Mouse (Mus musculus) lung, postnatal 10 days (tissue): Measurements from ENCODE around the gene Mstn.
A peak's percentile ranks its signal among the peaks of the same experiment; 100 is the strongest.

Experiments
- DNase-seq: peaks from one replicate; pipeline ENCODE4 v3.0.0; 2021

Mstn gene

DNA sequence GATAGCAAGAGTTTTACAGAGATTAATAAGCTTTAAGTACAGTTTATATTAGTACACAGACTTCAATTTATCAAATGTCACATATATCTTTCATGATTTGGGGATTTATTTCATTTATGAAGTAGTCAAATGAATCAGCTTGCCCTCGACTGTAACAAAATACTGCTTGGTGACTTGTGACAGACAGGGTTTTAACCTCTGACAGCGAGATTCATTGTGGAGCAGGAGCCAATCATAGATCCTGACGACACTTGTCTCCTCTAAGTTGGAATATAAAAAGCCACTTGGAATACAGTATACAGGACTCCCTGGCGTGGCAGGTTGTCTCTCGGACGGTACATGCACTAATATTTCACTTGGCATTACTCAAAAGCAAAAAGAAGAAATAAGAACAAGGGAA, at the start of gene Mstn:
Gene Mstn (plus strand): TSS at position 301 of the 400 bp plus-strand sequence.
- no peak for DNase-seq

DNA sequence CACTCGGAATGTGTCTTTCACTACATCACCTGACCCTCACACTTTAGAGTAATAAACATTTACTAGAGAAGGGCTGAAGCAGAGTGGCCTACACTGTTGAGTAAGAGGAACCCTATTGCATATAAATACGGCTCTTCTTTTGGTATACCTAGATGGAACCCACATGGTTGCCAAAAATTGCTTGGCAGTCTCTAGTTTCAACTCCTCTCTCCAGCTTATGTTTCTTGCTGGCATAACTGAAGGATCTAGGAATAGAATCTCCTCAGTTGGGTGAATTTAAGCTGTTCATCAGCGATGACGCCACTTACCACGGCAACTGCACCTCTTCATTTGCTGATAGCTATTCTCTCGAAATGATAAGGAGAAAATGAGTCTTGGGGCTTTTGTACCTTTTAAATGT, 46.7 kb upstream of the Mstn start:
- no peak for DNase-seq

DNA sequence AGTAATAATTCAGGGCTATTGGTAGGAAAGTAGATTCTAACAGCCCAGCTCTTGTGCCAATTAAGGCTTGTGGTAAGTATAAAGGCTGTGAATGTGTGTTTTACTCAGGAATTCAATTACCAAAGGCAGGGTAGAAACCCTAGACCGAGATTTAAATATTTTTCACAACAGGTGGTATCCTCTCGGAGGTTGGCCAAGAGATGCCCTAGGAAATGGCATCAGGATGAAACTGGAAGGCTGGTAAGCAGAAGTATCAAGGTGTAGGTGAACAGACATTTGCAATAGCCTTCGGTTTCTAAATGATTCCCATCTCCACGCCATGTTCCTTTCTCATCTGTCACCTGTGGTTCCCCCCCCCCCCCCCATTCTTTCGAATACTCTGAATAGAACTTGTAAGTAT, 45.8 kb upstream of the Mstn start:
- no peak for DNase-seq

DNA sequence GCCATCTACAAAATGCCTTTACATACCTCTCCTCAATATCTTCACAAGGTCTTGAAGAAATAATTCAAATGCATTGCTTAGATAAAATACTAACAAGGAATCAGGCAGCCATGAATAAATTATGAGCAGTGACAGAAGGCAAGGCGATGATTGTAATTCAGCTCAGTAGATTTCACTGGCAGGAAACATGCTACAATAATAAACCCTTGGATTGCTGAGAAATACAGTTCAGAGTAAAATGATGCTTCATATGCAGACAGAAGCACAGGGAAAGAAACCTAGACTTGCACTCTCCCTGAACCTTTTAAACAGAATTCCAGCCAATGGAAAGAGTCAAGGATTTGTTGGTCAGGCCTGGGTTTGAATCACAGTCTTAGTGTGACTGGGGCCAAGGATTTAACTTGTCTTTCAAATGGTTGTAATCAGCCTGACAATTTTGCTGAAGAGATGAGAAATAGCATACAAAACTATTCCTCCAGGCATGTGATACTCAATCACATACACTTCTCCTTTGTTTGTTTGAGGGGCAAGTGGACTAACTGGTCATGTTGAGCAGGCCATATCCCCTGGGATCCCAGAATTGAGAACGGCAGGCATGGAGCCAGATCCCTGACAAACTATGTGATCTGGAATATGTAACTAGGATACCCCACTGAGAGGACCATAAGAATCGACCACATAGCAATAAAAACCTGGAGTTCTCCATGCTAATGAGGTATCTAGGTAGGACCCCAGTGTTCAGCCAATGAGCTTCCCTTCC, 42.5 kb upstream of the Mstn start:
- DNase-seq = no peak

DNA sequence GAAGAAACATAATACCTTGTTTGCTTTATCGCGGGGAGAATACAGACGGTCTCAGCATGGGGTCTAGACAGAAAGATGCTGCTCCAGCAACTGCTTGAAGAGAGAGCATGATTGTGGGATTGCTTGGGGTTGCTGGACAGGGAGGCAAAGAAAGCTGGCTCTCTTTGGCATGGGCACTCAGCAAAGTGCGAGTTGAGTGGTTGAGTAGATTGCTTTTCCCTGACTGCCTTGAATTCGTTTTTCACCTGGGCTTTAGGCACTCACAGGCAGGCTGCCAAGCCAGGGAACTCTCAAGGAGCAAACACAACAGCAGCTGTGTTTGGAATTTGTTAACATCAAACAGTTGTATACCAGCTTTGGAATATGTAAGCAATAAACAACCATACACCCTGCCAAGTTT, 41.4 kb upstream of the Mstn start, which contains the start of gene 1700019D03Rik:
Gene 1700019D03Rik (minus strand): TSS at position 101 of the 400 bp plus-strand sequence.
- DNase-seq = no peak

DNA sequence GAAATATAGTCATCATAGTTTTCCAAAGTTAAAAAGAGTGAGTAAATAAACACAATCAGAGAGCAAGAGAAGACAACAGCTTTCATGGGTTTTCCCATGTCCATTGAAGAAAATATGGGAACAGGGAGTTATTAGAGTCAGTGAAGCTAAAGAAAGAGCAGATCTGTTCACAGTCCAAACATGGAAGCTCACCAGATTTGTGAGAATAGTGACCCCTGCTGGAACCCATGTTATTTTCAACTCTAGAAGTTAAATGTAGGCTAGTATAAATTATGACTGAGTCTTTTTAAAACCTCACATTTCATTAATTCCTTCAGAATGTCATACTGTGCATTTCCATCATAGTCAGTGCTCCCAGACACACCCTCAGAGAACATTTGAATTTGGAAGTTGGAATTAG, 28.9 kb upstream of the Mstn start:
- DNase-seq = no peak

DNA sequence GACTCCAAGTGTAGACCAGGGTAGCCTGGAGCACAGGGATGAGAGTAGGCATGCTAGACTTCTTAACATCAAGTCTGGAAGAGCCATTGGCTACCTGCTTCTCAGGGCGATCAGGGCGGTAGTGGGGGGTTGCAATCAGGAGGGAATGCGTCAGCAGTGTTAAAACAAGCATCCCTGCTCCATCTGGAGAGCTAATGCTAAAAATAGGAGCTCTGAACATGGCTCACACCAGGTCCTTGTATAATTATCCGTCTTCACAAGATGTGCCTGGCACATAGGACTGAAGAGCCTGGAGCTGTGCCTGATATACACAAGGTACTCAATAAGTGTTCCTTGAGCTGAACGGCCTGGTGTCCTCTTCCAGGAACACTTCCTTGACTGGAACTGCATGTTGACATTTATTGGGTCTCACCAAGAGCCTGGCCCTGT, 24.0 kb upstream of the Mstn start:
- no peak for DNase-seq

DNA sequence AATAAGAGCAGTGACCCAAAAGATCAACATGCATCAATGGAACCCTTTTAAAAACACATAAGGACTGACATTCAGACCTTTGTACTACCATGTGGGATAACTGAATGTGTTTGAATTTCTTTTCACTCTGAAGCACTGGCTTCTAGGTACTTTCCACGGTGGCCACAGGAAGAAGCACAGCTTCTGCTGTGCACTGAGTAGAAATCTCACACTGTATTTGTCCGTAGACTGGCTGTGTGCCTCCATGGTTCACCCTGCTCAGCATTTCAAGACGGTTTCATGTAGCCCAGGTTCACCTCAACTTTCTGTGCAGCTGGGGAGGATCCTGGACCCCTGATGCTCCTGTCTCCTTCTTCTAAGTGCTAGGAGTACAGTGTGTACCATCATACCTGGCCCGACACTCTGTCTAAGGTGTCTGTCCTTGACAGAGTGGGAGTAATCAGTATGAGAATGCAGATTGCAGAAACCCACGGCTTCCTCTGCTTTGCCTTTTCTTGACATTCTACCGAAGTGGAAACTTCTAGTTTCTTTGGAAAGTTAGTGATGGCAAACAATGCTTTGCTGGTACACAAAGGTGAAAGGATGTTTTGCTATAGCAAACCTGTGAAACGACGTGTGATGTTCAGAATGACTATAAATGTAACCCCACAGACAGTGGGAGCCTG, 11.5 kb upstream of the Mstn start:
- DNase-seq = no peak

DNA sequence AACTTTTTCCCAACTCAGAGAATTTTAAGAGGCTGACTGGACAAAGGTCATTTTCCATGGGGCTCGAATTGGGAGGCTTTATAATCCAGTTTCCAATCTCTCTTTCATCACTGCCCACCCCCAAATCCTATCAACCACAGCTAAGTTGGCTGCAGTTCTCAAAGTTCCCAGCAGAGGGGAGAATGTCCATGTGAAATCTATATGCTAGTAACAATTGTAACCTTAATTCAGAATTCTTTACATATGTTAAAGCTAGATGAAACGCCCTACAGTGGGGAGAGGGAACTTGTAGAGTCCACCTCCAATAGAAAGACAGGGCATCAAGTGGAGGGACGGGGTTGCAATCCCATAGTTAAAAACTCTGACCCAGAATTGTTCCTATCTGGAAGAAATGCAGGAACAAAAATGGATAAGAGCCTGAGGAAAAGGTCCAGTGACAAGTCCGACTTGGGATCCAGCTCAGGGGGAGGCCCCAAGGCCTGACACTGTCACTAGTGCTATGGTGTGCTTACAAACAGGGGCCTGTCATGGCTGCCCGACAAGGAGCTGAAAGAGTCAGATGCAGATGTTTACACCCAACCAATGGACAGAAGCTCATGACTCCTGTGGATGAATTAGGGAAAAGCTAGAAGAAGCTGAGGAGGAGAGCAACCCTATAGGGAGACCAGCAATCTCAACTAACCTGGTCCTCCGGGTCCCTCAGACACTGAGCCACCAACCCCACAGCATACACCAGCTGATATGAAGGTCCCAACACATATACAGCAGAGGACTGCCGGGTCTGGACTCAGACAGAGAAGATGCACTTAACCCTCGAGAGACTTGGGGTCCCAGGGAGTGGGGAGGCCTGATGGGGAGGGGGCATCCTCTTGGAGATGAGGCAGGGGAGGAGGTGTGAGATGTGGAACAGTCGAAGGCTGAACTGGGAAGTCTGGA, 8.1 kb upstream of the Mstn start:
- DNase-seq = peak; percentile 72

DNA sequence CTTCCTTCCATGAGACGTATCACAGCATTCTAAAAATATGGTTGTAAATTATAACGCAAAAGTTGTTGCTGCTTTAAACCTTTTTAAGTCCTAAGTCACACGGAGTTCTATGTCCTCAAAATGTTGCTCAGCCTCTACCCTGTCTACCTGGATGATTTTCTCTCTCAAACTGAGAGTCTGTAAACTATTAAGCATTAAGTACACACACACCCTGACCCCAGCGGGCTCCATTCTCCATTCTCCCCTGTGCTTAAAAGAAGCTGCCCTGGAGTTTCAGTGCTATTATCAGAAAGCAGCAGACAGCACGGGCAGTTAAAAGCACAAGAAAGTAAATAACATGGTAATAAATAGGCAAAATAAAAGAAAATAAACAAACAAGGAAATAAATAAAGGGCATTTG, 2.3 kb upstream of the Mstn start:
- DNase-seq = no peak

DNA sequence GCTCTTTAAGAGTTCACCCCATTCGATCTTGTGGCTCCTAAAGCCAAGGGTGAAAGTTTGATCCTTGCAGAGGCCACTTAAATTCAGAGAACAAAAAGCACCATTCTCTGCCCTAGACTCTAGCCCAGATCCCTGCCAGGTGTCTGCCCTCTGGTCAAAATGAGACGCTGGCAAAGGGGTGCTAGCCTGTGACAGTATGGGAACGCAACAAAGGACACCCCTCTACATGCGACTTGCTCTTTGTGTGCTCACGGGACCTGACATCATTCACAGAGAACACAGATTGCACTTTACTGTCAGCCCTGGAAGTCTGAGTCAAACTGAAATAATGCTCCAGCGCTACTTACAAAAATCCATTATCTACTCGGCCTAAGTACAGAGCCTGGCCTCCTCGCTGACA, 941 bp upstream of the Mstn start:
- no peak for DNase-seq

DNA sequence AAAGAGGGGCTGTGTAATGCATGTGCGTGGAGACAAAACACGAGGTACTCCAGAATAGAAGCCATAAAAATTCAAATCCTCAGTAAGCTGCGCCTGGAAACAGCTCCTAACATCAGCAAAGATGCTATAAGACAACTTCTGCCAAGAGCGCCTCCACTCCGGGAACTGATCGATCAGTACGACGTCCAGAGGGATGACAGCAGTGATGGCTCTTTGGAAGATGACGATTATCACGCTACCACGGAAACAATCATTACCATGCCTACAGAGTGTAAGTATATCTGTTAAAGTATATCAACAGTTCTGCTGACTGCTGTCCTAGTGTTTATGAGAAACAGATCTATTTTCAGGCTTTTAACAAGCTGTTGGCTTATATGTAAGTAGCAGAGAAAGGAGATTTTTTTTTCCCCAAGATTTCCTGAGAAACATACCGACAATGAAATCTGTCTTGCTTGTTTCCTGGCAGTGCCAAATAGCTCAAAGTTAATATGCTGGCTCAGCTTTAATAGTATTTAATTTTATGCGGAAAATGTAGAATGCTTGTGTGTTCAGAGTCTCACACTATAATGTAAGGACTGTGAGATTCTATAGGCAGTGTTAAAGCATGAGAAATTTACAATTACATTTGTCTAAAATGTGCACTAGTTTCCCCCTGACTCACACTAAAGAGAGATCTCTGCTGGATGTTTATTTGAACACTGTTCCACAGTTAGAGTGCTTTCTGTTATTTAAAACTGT, 600 bp downstream of the Mstn start:
- DNase-seq = no peak

DNA sequence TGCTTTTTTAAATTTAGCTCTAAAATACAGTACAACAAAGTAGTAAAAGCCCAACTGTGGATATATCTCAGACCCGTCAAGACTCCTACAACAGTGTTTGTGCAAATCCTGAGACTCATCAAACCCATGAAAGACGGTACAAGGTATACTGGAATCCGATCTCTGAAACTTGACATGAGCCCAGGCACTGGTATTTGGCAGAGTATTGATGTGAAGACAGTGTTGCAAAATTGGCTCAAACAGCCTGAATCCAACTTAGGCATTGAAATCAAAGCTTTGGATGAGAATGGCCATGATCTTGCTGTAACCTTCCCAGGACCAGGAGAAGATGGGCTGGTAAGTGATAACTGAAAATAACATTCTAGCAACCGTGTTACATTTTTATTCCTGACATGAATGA, 2.5 kb downstream of the Mstn start:
- DNase-seq = no peak

DNA sequence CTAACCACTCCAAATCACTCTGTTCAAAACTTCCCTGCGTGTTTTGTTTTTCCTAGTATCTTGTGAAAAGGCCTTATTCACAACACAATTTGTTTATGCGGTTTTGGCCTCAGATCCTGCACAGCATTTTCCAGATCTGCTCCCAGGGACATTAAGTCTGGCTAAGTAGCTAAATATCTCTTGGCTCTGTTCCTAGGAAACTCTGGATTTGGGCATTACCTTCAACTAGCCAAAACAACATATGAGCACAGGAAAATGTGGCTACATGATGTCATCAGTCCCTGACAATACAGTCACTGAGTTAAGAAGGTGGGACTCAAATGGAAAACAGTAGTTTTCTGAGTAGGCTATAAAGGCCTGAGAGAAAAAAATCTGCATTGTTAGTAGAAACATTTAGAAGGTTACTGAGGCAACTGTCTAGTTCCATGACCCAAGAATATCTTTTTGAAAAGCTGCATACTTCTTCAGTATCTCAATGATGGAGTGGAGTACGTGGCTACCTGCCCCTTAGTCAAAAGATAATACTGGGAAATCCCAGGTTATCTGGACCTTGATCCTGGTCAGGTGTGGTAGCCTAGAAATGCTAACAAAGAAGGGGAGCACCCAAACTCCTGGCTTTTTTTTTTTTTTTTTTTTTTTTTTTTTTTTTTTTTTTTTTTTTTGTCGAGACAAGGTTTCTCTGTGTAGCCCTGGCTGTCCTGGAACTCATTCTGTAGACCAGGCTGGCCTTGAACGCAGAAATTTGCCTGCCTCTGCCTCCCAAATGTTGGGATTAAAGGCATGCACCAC, 8.5 kb downstream of the Mstn start:
- DNase-seq = no peak

DNA sequence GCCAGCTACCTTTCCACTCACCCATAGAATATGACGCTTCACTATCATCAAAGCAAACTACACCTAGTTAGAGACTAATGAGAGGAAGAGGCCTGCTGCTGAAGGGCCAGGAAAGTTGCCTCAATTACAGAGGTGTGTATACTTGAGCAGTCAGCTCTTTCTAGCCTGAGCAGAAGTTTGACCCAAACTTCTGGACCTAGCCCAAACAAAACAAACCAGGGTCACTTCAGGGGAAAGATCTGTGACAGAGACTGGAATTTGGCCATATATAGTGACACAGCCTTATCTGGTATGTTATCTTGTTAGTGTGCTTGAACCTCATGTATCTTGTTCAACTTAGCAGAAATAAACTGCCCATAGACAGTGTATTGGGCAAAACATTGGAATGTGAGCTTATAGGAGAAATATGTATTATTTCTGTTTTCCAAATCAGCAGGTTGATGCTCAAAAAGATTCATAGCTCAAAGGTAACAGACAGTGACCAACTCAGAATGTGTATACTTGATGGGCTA, 9.3 kb downstream of the Mstn start:
- no peak for DNase-seq

DNA sequence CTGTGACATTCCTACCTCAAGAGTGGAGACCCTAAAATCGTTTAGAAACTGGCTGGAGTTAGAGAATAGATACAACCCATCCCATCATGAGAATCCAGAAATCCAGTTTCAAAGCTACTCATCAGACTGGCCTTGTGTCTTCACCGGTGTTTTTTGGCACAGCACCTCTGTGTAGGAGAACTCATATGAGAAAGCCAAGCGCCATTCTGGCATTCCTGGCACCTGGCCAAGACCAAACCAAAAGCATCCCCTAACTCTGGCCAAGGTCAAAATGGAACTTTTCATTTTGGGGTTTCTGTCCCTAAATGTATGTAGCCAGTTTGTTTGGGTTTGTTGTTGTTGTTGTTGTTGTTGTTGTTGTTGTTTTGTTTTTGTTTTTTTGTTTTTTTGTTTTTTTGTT, 15.2 kb downstream of the Mstn start:
- no peak for DNase-seq

DNA sequence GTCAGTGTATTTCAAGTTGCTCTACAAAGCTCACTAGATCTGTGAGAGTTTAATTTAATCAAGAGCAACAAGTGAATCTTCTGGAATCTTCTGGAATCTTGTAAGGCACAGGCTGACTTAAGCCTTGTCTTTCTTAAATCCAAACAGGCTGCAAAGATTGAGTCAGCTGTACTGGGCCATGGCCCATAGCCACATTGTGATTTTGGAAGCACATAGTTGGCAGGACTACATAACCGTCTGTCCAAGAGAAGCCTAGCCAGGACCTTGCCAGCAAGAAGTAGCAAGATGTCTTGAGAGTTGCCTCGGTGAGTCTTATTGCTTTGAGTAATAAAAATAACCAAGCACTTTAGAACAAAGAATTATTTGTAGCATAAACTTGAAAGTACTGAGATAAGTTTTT, 18.4 kb downstream of the Mstn start:
- DNase-seq = no peak

DNA sequence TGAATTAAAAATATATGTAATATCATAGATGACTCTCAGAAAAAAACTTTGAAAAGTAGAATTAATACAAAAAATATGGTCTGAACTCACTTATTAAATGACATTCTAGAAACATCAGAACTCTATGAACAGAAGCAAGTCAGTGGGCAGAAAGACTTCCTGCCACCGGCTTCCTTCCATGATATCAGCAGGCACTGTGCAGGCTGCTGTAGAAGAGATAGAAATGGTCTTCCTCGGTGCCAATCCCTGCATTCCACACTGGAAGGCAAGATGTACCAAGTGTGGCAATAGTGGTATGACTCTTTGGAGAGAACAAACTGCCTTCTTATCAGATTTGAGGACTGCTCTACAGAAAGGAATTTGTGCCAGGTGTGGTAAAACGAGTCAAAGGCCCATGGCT, 19.2 kb downstream of the Mstn start:
- DNase-seq = no peak

DNA sequence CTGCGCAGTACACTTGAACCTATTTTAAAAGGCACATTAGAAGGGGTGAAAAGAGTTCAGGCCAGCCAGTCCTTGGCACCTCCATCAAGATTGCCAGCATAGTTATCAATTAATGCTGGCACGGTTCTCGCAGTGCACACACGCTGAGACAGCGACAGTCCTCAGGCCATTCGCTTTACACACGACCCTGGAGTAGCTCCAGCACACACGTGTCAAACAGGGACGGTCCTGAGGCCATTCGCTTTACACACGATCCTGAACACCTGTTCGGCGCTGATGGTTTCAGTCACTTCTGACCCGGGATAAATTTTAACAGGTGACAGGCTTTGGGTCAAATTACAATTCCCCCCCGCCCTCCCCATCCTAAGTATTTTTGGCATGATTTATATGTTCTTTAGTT, 23.8 kb downstream of the Mstn start:
- no peak for DNase-seq

DNA sequence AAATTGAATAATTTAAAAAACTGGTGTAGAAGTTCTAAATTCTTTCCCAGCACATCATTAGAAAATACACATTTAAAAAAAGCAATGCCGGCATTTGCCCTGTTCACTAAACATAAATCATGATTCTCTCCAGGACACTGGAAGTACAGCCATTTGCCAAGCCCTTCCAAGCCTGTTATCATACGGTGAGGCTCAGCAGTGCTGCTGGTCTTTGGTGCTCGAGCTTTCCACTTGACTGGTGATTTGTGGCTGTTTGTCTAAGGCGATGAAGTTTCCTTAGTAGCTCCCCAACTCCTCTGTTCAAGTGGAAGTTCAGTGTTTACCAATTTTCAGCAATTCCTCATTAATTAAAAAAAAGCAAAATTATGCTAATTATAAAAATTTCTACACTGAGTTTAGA, 24.6 kb downstream of the Mstn start:
- no peak for DNase-seq

DNA sequence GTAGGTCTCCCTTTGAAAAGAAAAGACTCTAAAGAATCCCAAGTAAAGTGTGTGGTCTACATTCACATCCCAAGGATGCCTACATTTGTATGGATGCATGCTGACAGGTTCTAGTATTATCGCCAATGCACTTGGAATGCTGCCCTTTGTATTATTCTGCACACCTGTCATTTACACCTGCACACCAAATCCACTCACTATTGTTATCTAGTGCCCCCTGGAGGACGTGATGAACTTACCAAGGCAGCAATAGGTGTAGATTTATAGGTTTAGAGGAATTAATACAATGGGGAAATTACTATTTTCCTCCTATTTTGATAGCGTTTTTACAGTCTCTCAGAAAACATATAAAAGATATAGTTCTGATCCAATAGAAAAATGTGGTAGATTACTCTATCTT, 31.7 kb downstream of the Mstn start:
- DNase-seq = no peak

DNA sequence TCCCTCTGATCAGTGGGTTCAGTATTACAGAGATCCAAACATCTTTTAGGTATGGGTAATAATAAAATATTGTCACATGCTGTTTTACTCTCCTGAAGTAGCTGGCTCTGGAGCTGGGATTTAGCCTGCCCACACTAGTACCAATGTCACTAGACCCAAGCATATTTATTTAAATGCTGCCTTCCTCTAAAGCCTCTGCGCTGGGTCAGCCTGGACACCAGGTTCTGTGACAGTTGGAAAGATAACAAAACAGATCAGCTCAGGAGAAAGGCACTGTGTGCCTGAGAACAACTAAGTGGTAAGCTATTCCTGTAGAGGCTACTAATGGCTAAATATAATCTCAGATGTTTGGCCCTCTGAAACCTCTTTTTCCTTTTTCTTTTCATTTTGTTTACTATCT, 49.1 kb downstream of the Mstn start:
- DNase-seq = no peak
